Comparison of ENCODE assay signal across 8 mouse cellular contexts in genomic region chr7:45785388-45786135, GRCm38 (mm10). TPM values are rescaled to one million over a fixed set of nuclear protein-coding genes. Genes with fewer than 3 reads are reported as not detected.
DNase-seq lines count a peak whose midpoint lies in the region; ATAC-seq and TF ChIP-seq lines count a peak whose summit lies in the region.

No protein-coding gene starts in this region.

- H3K9ac ChIP-seq in hindbrain, postnatal 0 days (replicated peaks; ENCODE audit: low read length): peak overlapping the region; percentile 90
- H3K9ac ChIP-seq in midbrain, embryonic 16.5 days (ENCODE audit: low read depth, low read length): peak overlapping the region; percentile 86

- H3K4me3 ChIP-seq in hindbrain, postnatal 0 days (ENCODE audit: low read length): peak overlapping the region; percentile 93
- H3K4me3 ChIP-seq in midbrain, embryonic 16.5 days (ENCODE audit: low read depth, low read length): peak overlapping the region; percentile 78

- peaks cover 6% of the 10 kb centered on the region; the same call in 1 of the 2 replicates for H3K4me1 ChIP-seq in hindbrain, postnatal 0 days (ENCODE audit: insufficient read depth, low read length)
- H3K4me1 ChIP-seq in midbrain, embryonic 16.5 days (ENCODE audit: control insufficient read depth, insufficient read depth, low read length): peaks cover 24% of the 10 kb centered on the region

- peak overlapping the region; percentile 86 for H3K4me2 ChIP-seq in hindbrain, postnatal 0 days (ENCODE audit: low read depth, low read length)
- H3K4me2 ChIP-seq in midbrain, embryonic 16.5 days (ENCODE audit: low read length): peak overlapping the region; percentile 90

- WGBS in hindbrain, postnatal 0 days: 0% methylated on average over 34 of the region's 42 CpGs
- under 1% methylated on average over 35 of the region's 42 CpGs for WGBS in midbrain, embryonic 16.5 days

- DNase-seq in embryo, embryonic 11 days: peak; percentile 72
- no peak for DNase-seq in embryo, embryonic 9.5 days (ENCODE audit: extremely low spot score)
- peak; percentile 70 to 71 for DNase-seq in right cerebral cortex, postnatal 10 days (ENCODE audit: low spot score in 2 of 2)
- DNase-seq in right cerebral cortex, postnatal 25 days: no peak
- DNase-seq in hindbrain, postnatal 0 days (ENCODE audit: low spot score): peak; percentile 76
- no peak for DNase-seq in spleen, adult 18-20 months
- no peak for DNase-seq in layer of hippocampus, adult 9-10 months (ENCODE audit: low spot score)

- no peaks in the 10 kb centered on the region for H3K27me3 ChIP-seq in hindbrain, postnatal 0 days (ENCODE audit: insufficient read depth, low read length)
- no peaks in the 10 kb centered on the region for H3K27me3 ChIP-seq in midbrain, embryonic 16.5 days (ENCODE audit: control insufficient read depth, insufficient read depth, low read depth, low read length)

- H3K27ac ChIP-seq in hindbrain, postnatal 0 days: peak overlapping the region; percentile 98
- H3K27ac ChIP-seq in midbrain, embryonic 16.5 days (ENCODE audit: low read length): peak overlapping the region; percentile 99

- peak; percentile 46 for ATAC-seq in hindbrain, postnatal 0 days
- peak; percentile 19 for ATAC-seq in midbrain, embryonic 16.5 days

- H3K36me3 ChIP-seq in hindbrain, postnatal 0 days (ENCODE audit: insufficient read depth, low read length): peaks cover 22% of the 10 kb centered on the region
- peaks cover 25% of the 10 kb centered on the region for H3K36me3 ChIP-seq in midbrain, embryonic 16.5 days (ENCODE audit: control insufficient read depth, insufficient read depth, low read length)

- TF ChIP-seq CTCF in hindbrain, postnatal 0 days (IDR thresholded peaks at IDR 0.05; ENCODE audit: low read depth): no peak; the same call in 1 of the 2 replicates

- H3K9me3 ChIP-seq in hindbrain, postnatal 0 days (ENCODE audit: low read length): no peaks in the 10 kb centered on the region
- no peaks in the 10 kb centered on the region for H3K9me3 ChIP-seq in midbrain, embryonic 16.5 days (replicated peaks; ENCODE audit: control insufficient read depth, low read length, poor library complexity, severe bottlenecking)

RNA-seq across cellular contexts. Expression of gene Sult2b1, which starts 1.1 kb away (rescaled TPM):
- total RNA-seq in hindbrain, postnatal 0 days (2014; rRNA removed): 4.7 and 12.1 TPM in 2 replicates
- polyA plus RNA-seq in hindbrain, postnatal 0 days (2015; fragmentation: Nextera tagmentation; extraction: Ambion mirVana): 5.7 and 7.4 TPM in 2 replicates
- 6.1 and 6.4 TPM in 2 replicates for polyA plus RNA-seq in midbrain, embryonic 16.5 days (2015; fragmentation: Nextera tagmentation; extraction: Ambion mirVana)

RNA-seq across cellular contexts. Expression of gene Lmtk3, which starts 2.0 kb away (rescaled TPM):
- 125 and 133 TPM in 2 replicates for total RNA-seq in hindbrain, postnatal 0 days (2014; rRNA removed)
- polyA plus RNA-seq in hindbrain, postnatal 0 days (2015; fragmentation: Nextera tagmentation; extraction: Ambion mirVana): 13.6 and 13.9 TPM in 2 replicates
- polyA plus RNA-seq in midbrain, embryonic 16.5 days (2015; fragmentation: Nextera tagmentation; extraction: Ambion mirVana): 19.6 and 26.7 TPM in 2 replicates

RNA-seq across cellular contexts. Expression of gene Cyth2, which starts 28.8 kb away (rescaled TPM):
- total RNA-seq in hindbrain, postnatal 0 days (2014; rRNA removed): 176 and 221 TPM in 2 replicates
- 209 and 216 TPM in 2 replicates for polyA plus RNA-seq in hindbrain, postnatal 0 days (2015; fragmentation: Nextera tagmentation; extraction: Ambion mirVana)
- polyA plus RNA-seq in midbrain, embryonic 16.5 days (2015; fragmentation: Nextera tagmentation; extraction: Ambion mirVana): 275 and 307 TPM in 2 replicates

RNA-seq across cellular contexts. Expression of gene Kcnj14, which starts 39.0 kb away (rescaled TPM):
- total RNA-seq in hindbrain, postnatal 0 days (2014; rRNA removed): 0.97 and 1.4 TPM in 2 replicates
- polyA plus RNA-seq in hindbrain, postnatal 0 days (2015; fragmentation: Nextera tagmentation; extraction: Ambion mirVana): 0.89 and 1.2 TPM in 2 replicates
- polyA plus RNA-seq in midbrain, embryonic 16.5 days (2015; fragmentation: Nextera tagmentation; extraction: Ambion mirVana): 1.2 and 1.3 TPM in 2 replicates

RNA-seq across cellular contexts. Expression of gene Grwd1, which starts 45.2 kb away (rescaled TPM):
- 29.1 and 34.6 TPM in 2 replicates for total RNA-seq in hindbrain, postnatal 0 days (2014; rRNA removed)
- polyA plus RNA-seq in hindbrain, postnatal 0 days (2015; fragmentation: Nextera tagmentation; extraction: Ambion mirVana): 44.6 and 48.6 TPM in 2 replicates
- 38.4 and 45.8 TPM in 2 replicates for polyA plus RNA-seq in midbrain, embryonic 16.5 days (2015; fragmentation: Nextera tagmentation; extraction: Ambion mirVana)

Comparison
In these comparisons a context has a peak if more than half of its experiments do, and no peak if none do; other contexts are left out.
1. DNase-seq: peak in embryo, embryonic 11 days (single experiment), right cerebral cortex, postnatal 10 days (2 of 2) and hindbrain, postnatal 0 days (single experiment); none in embryo, embryonic 9.5 days (single experiment), right cerebral cortex, postnatal 25 days (single experiment), spleen, adult 18-20 months (0 of 2) and layer of hippocampus, adult 9-10 months (single experiment).